Mouse (Mus musculus): ENCODE data around the gene Pcsk5. TPM values are rescaled to one million over a fixed set of nuclear protein-coding genes. Genes with fewer than 3 reads are reported as not detected.

The Pcsk5 gene
- polyA plus RNA-seq, 1 experiment: not detected

GRCm38 (mm10) chr19:17553396-17554100 lies 283.9 kb downstream of the Pcsk5 start:
- no peak overlapping the region for H3K4me2 ChIP-seq (ENCODE audit: low read depth)
- H3K4me3 ChIP-seq: no peak overlapping the region
- H3K27me3 ChIP-seq (ENCODE audit: control insufficient read depth, insufficient read depth, insufficient read length): no peaks in the 10 kb centered on the region
- H3K36me3 ChIP-seq (ENCODE audit: control insufficient read depth, insufficient read depth): no peaks in the 10 kb centered on the region
- no peak for TF ChIP-seq REST (IDR thresholded peaks at IDR 0.05; ENCODE audit: insufficient read depth, insufficient read length)
- no peak for TF ChIP-seq MYOG (IDR thresholded peaks at IDR 0.05; ENCODE audit: control insufficient read depth in 1 of 3, insufficient read depth in 1 of 3, insufficient read length in 2 of 3, low read depth in 2 of 3)
- no peak for TF ChIP-seq MYOD1 (IDR thresholded peaks at IDR 0.05; ENCODE audit: control insufficient read depth in 1 of 3, insufficient read length in 2 of 3, low read depth in 2 of 3)
- no peak for TF ChIP-seq TCF12 (IDR thresholded peaks at IDR 0.05; ENCODE audit: insufficient read depth, poor library complexity, severe bottlenecking)
- no peak for TF ChIP-seq MAX (IDR thresholded peaks at IDR 0.05; ENCODE audit: low read depth)
- TF ChIP-seq POLR2AphosphoS2 (IDR thresholded peaks at IDR 0.05; ENCODE audit: insufficient read length, low read depth): no peak
- no peak for TF ChIP-seq TCF3 (IDR thresholded peaks at IDR 0.05; ENCODE audit: insufficient read length, low read depth)
- no peak for TF ChIP-seq CEBPB (IDR thresholded peaks at IDR 0.05; ENCODE audit: insufficient read depth, poor library complexity, severe bottlenecking)
- TF ChIP-seq SRF (IDR thresholded peaks at IDR 0.05; ENCODE audit: control insufficient read depth, insufficient read length, low read depth): no peak
- no peak for TF ChIP-seq E2F4 (IDR thresholded peaks at IDR 0.05; ENCODE audit: insufficient read depth)
- TF ChIP-seq USF1 (IDR thresholded peaks at IDR 0.05; ENCODE audit: low read depth): no peak
- TF ChIP-seq POLR2A (IDR thresholded peaks at IDR 0.05; ENCODE audit: insufficient read length, low read depth): no peak
- no peaks in the 10 kb centered on the region for H3K79me2 ChIP-seq (ENCODE audit: control insufficient read depth, insufficient read depth)
- H3ac ChIP-seq (ENCODE audit: control insufficient read depth, insufficient read length): no peak overlapping the region

- H3K27me3 ChIP-seq (ENCODE audit: control insufficient read depth, insufficient read depth, insufficient read length): no peaks in the 10 kb centered on the region
- TF ChIP-seq MYOG (IDR thresholded peaks at IDR 0.05; ENCODE audit: control insufficient read depth in 1 of 3, insufficient read depth in 1 of 3, insufficient read length in 2 of 3, low read depth in 2 of 3): no peak
- TF ChIP-seq TCF3 (IDR thresholded peaks at IDR 0.05; ENCODE audit: insufficient read length, low read depth): no peak
- no peak for TF ChIP-seq SRF (IDR thresholded peaks at IDR 0.05; ENCODE audit: control insufficient read depth, insufficient read length, low read depth)
- TF ChIP-seq USF1 (IDR thresholded peaks at IDR 0.05; ENCODE audit: low read depth): no peak
- no peak for TF ChIP-seq E2F4 (IDR thresholded peaks at IDR 0.05; ENCODE audit: insufficient read depth)
- TF ChIP-seq TCF12 (IDR thresholded peaks at IDR 0.05; ENCODE audit: insufficient read depth, poor library complexity, severe bottlenecking): no peak
- TF ChIP-seq MYOD1 (IDR thresholded peaks at IDR 0.05; ENCODE audit: control insufficient read depth in 1 of 3, insufficient read length in 2 of 3, low read depth in 2 of 3): no peak
- no peak for TF ChIP-seq MAX (IDR thresholded peaks at IDR 0.05; ENCODE audit: low read depth)
- TF ChIP-seq POLR2AphosphoS2 (IDR thresholded peaks at IDR 0.05; ENCODE audit: insufficient read length, low read depth): no peak
- no peak for TF ChIP-seq CEBPB (IDR thresholded peaks at IDR 0.05; ENCODE audit: insufficient read depth, poor library complexity, severe bottlenecking)
- TF ChIP-seq REST (IDR thresholded peaks at IDR 0.05; ENCODE audit: insufficient read depth, insufficient read length): no peak
- no peak overlapping the region for H3K4me2 ChIP-seq (ENCODE audit: low read depth)
- no peaks in the 10 kb centered on the region for H3K79me2 ChIP-seq (ENCODE audit: control insufficient read depth, insufficient read depth)
- H3K4me3 ChIP-seq: no peak overlapping the region
- H3ac ChIP-seq (ENCODE audit: control insufficient read depth, insufficient read length): no peak overlapping the region
- no peaks in the 10 kb centered on the region for H3K36me3 ChIP-seq (ENCODE audit: control insufficient read depth, insufficient read depth)
Observed at GRCm38 (mm10) chr19:17528746-17529532, 308.5 kb downstream of the Pcsk5 start.

- Histone ChIP-seq H3K27me3 (ENCODE audit: control insufficient read depth, insufficient read depth, insufficient read length) (no peaks in the 10 kb centered on the region), H3K79me2 (ENCODE audit: control insufficient read depth, insufficient read depth) (no peaks in the 10 kb centered on the region), H3K4me2 (ENCODE audit: low read depth) (no peak overlapping the region), H3ac (ENCODE audit: control insufficient read depth, insufficient read length) (no peak overlapping the region), H3K36me3 (ENCODE audit: control insufficient read depth, insufficient read depth) (no peaks in the 10 kb centered on the region), H3K4me3 (no peak overlapping the region)
- TF ChIP-seq CEBPB (IDR thresholded peaks at IDR 0.05; ENCODE audit: insufficient read depth, poor library complexity, severe bottlenecking) (no peak), REST (IDR thresholded peaks at IDR 0.05; ENCODE audit: insufficient read depth, insufficient read length) (no peak), E2F4 (IDR thresholded peaks at IDR 0.05; ENCODE audit: insufficient read depth) (no peak), SRF (IDR thresholded peaks at IDR 0.05; ENCODE audit: control insufficient read depth, insufficient read length, low read depth) (no peak), USF1 (IDR thresholded peaks at IDR 0.05; ENCODE audit: low read depth) (no peak)
Observed at GRCm38 (mm10) chr19:17525558-17525957, 311.9 kb downstream of the Pcsk5 start.

- no peaks in the 10 kb centered on the region for H3K27me3 ChIP-seq (ENCODE audit: control insufficient read depth, insufficient read depth, insufficient read length)
- no peak overlapping the region for H3ac ChIP-seq (ENCODE audit: control insufficient read depth, insufficient read length)
- H3K4me2 ChIP-seq (ENCODE audit: low read depth): no peak overlapping the region
- no peak overlapping the region for H3K4me3 ChIP-seq
- no peak for TF ChIP-seq POLR2AphosphoS2 (IDR thresholded peaks at IDR 0.05; ENCODE audit: insufficient read length, low read depth)
- TF ChIP-seq TCF3 (IDR thresholded peaks at IDR 0.05; ENCODE audit: insufficient read length, low read depth): no peak
- TF ChIP-seq USF1 (IDR thresholded peaks at IDR 0.05; ENCODE audit: low read depth): no peak
- no peak for TF ChIP-seq POLR2A (IDR thresholded peaks at IDR 0.05; ENCODE audit: insufficient read length, low read depth)
- no peak for TF ChIP-seq CEBPB (IDR thresholded peaks at IDR 0.05; ENCODE audit: insufficient read depth, poor library complexity, severe bottlenecking)
- TF ChIP-seq MAX (IDR thresholded peaks at IDR 0.05; ENCODE audit: low read depth): no peak
- TF ChIP-seq REST (IDR thresholded peaks at IDR 0.05; ENCODE audit: insufficient read depth, insufficient read length): no peak
- no peak for TF ChIP-seq MYOD1 (IDR thresholded peaks at IDR 0.05; ENCODE audit: control insufficient read depth in 1 of 3, insufficient read length in 2 of 3, low read depth in 2 of 3)
- no peak for TF ChIP-seq MYOG (IDR thresholded peaks at IDR 0.05; ENCODE audit: control insufficient read depth in 1 of 3, insufficient read depth in 1 of 3, insufficient read length in 2 of 3, low read depth in 2 of 3)
- TF ChIP-seq SRF (IDR thresholded peaks at IDR 0.05; ENCODE audit: control insufficient read depth, insufficient read length, low read depth): no peak
- TF ChIP-seq TCF12 (IDR thresholded peaks at IDR 0.05; ENCODE audit: insufficient read depth, poor library complexity, severe bottlenecking): no peak
- no peak for TF ChIP-seq E2F4 (IDR thresholded peaks at IDR 0.05; ENCODE audit: insufficient read depth)
- H3K79me2 ChIP-seq (ENCODE audit: control insufficient read depth, insufficient read depth): no peaks in the 10 kb centered on the region
- no peaks in the 10 kb centered on the region for H3K36me3 ChIP-seq (ENCODE audit: control insufficient read depth, insufficient read depth)
Observed at GRCm38 (mm10) chr19:17514456-17514855, 323.0 kb downstream of the Pcsk5 start.

All from myocyte (in vitro differentiated cells).